Mouse (Mus musculus) ES-Bruce4 (cell line): ENCODE results near the gene Mipol1. TPM values are rescaled to one million over a fixed set of nuclear protein-coding genes. Genes with fewer than 3 reads are reported as not detected.

Experiments used
- H3K27ac ChIP-seq: 2 replicates; pipeline ENCODE4 v1.5.1; 2012; ENCODE audit warnings: low read length, inconsistent platforms; ENCODE audit not compliant: insufficient read depth
- H3K27me3 ChIP-seq: 2 replicates; pipeline ENCODE4 v1.6.1; 2012; ENCODE audit warnings: mild to moderate bottlenecking, low read length, inconsistent platforms; ENCODE audit not compliant: control insufficient read depth, poor library complexity, insufficient read depth, severe bottlenecking
- H3K36me3 ChIP-seq: 2 replicates; pipeline ENCODE4 v1.6.1; 2012; ENCODE audit warnings: inconsistent platforms, mild to moderate bottlenecking, low read length, moderate library complexity; ENCODE audit not compliant: control insufficient read depth, poor library complexity, insufficient read depth, severe bottlenecking
- H3K4me1 ChIP-seq: one replicate; pipeline ENCODE4 v1.8.1; 2011; ENCODE audit warnings: low read length; ENCODE audit not compliant: control insufficient read depth, insufficient read depth
- H3K4me3 ChIP-seq: 2 replicates; pipeline ENCODE4 v1.5.1; 2011; ENCODE audit warnings: low read depth, mild to moderate bottlenecking, low read length
- H3K9ac ChIP-seq: 2 replicates; pipeline ENCODE4 v1.6.1; 2012; ENCODE audit warnings: low read depth, mild to moderate bottlenecking, inconsistent platforms; ENCODE audit not compliant: poor library complexity, severe bottlenecking
- H3K9me3 ChIP-seq: replicated peaks from 2 replicates; pipeline ENCODE4 v1.6.1; 2012; ENCODE audit warnings: mild to moderate bottlenecking, low read length, inconsistent platforms; ENCODE audit not compliant: control insufficient read depth, poor library complexity, insufficient read depth, severe bottlenecking
- CTCF ChIP-seq: IDR thresholded peaks from one replicate; pipeline ENCODE4 v1.8.1; 2011; ENCODE audit warnings: low read depth, low read length
- EP300 ChIP-seq: IDR thresholded peaks from 2 replicates; pipeline ENCODE4 v1.6.1; 2011; ENCODE audit warnings: low read depth, low read length; ENCODE audit not compliant: insufficient read depth
- POLR2A ChIP-seq: IDR thresholded peaks from one replicate; pipeline ENCODE4 v1.8.1; 2011; ENCODE audit warnings: low read length; ENCODE audit not compliant: insufficient read depth
- polyA plus RNA-seq: library from polyadenylated mRNA; stranded (reverse); fragments of >200 nt; gene quantifications from 2 replicates; pipeline ENCODE4 v1.2.4, GENCODE M21; 2011; ENCODE audit warnings: low read depth; ENCODE audit not compliant: missing spikeins, insufficient read depth, insufficient read length

Gene Mipol1
- polyA plus RNA-seq, 1 experiment = 31.3 TPM

GRCm38 (mm10) chr12:57538588-57539550 is 308.6 kb downstream of the Mipol1 start:
- no peaks in the 10 kb centered on the region for H3K36me3 ChIP-seq
- no peak for TF ChIP-seq EP300
- TF ChIP-seq POLR2A = no peak
- no peak for TF ChIP-seq CTCF
- peaks cover 39% of the 10 kb centered on the region for H3K27me3 ChIP-seq
- peak overlapping the region; percentile 50 for H3K4me3 ChIP-seq
- no peak overlapping the region for H3K27ac ChIP-seq
- no peaks in the 10 kb centered on the region for H3K4me1 ChIP-seq
- peak overlapping the region; percentile 38 for H3K9ac ChIP-seq
- H3K9me3 ChIP-seq = no peaks in the 10 kb centered on the region

GRCm38 (mm10) chr12:57539551-57539985 is 309.3 kb downstream of the Mipol1 start:
- Histone ChIP-seq H3K9me3 (no peaks in the 10 kb centered on the region), H3K27me3 (peaks cover 38% of the 10 kb centered on the region), H3K4me3 (no peak overlapping the region), H3K4me1 (no peaks in the 10 kb centered on the region), H3K36me3 (no peaks in the 10 kb centered on the region), H3K27ac (no peak overlapping the region), H3K9ac (no peak overlapping the region)
- TF ChIP-seq CTCF (no peak), EP300 (no peak), POLR2A (no peak)

DNA sequence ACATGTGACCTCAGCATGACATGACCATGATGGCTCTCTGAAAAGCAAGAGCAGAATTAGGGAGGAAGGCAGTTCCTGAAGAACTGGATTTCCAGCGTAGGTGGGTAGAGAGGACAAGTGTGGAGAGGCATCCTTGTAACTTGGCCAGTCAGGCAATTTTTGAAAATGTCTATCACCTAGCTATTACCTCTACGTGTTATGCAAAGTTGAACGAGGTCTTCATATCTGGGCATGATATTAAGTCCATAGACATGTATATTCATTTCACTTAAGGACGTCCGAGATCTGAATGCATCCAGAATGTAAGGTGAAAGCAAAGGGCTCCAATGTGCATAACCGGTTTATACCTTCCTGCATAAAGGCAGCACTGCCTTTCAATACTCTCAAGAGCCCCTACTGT is 310.9 kb downstream of the Mipol1 start:
- H3K27ac ChIP-seq = no peak overlapping the region
- H3K27me3 ChIP-seq = peaks cover 41% of the 10 kb centered on the region
- TF ChIP-seq POLR2A (no peak), EP300 (no peak), CTCF (no peak)
- H3K4me3 ChIP-seq = no peak overlapping the region
- H3K36me3 ChIP-seq = no peaks in the 10 kb centered on the region
- no peak overlapping the region for H3K9ac ChIP-seq
- H3K4me1 ChIP-seq = no peaks in the 10 kb centered on the region
- no peaks in the 10 kb centered on the region for H3K9me3 ChIP-seq

DNA sequence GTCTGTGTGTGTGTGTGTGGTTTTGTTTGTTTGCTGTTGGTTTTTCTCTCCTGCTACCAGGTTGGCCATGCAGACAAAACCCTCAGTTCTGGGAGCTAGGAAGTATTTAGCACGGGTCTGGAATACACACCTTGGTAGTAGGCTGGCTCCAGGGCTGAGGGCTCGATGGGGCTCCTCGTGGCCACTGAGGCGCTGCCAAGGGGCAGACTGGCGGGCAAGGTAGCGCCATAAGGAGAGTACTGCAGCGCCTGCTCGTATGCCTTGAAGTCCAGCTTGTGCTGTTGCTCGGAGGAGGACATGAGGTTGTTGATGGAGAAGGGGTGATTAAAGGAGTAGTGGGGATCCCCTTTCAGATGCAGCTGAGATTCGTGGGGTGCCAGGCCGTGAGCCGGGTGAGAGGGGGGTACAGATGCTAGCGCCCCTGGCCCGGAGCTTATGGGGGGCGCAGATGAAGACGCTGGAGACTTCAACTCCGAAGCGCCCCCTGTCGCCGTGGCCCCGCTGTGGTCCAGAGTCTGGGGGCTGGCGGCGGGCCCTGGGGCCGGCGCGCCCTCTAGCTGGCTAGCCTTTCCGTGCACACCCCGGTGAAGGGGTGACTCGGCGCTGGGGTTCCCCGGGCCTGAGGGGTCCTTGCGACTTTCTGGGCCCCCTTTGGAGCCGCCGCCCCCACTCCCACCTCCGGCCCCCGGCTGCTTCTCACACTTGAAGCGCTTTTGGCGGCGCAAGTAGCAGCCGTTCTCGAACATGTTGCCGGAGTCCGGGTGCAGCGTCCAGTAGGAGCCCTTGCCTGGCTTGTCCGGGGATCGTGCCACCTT is 311.9 kb downstream of the Mipol1 start:
- Histone ChIP-seq H3K27me3 (peaks cover 41% of the 10 kb centered on the region), H3K36me3 (no peaks in the 10 kb centered on the region), H3K4me1 (no peaks in the 10 kb centered on the region), H3K9ac (0 out of 2 replicates have a peak overlapping the region, but pooled peaks have one; percentile 26), H3K27ac (no peak overlapping the region), H3K4me3 (peak overlapping the region; percentile 47), H3K9me3 (no peaks in the 10 kb centered on the region)
- no peak for TF ChIP-seq EP300
- TF ChIP-seq CTCF = peak; percentile 67

GRCm38 (mm10) chr12:57542746-57543626 is 312.8 kb downstream of the Mipol1 start:
- Histone ChIP-seq H3K36me3 (no peaks in the 10 kb centered on the region), H3K4me1 (no peaks in the 10 kb centered on the region), H3K9ac (0 out of 2 replicates have a peak overlapping the region, but pooled peaks have one; percentile 26), H3K4me3 (peak overlapping the region; percentile 47), H3K27me3 (peaks cover 46% of the 10 kb centered on the region), H3K9me3 (no peaks in the 10 kb centered on the region), H3K27ac (no peak overlapping the region)
- TF ChIP-seq POLR2A = no peak
